Mouse (Mus musculus) kidney, embryonic 15.5 days (tissue): ENCODE data around the gene Thoc5. TPM values are rescaled to one million over a fixed set of nuclear protein-coding genes. Genes with fewer than 3 reads are reported as not detected.

ENCODE experiments used
- ATAC-seq: fragments of 200-750 bp; cut with Nextera tagmentation; replicated peaks from 2 replicates; pipeline ENCODE4 v1.8.0; 2017; ENCODE audit warnings: moderate TSS enrichment; ENCODE audit not compliant: low FRiP score
- H3K27ac ChIP-seq: fragments of 300-500 bp; sonication (generic); 2 replicates; pipeline ENCODE4 v1.5.1; 2015; ENCODE audit warnings: mild to moderate bottlenecking, inconsistent platforms
- H3K27me3 ChIP-seq: fragments of 300-500 bp; sonication (generic); 2 replicates; pipeline ENCODE4 v1.6.1; 2015; ENCODE audit warnings: inconsistent platforms
- H3K36me3 ChIP-seq: fragments of 300-500 bp; sonication (generic); 2 replicates; pipeline ENCODE4 v1.6.1; 2015; ENCODE audit warnings: inconsistent platforms
- H3K4me1 ChIP-seq: fragments of 300-500 bp; sonication (generic); 2 replicates; pipeline ENCODE4 v1.6.1; 2015; ENCODE audit warnings: inconsistent platforms
- H3K4me2 ChIP-seq: fragments of 300-500 bp; sonication (generic); 2 replicates; pipeline ENCODE4 v1.6.1; 2015; ENCODE audit warnings: moderate library complexity, mild to moderate bottlenecking, inconsistent platforms
- H3K4me3 ChIP-seq: fragments of 300-500 bp; sonication (generic); replicated peaks from 2 replicates; pipeline ENCODE4 v1.5.1; 2015; ENCODE audit warnings: mild to moderate bottlenecking, inconsistent platforms
- H3K9ac ChIP-seq: fragments of 300-500 bp; sonication (generic); 2 replicates; pipeline ENCODE4 v1.6.1; 2015; ENCODE audit warnings: mild to moderate bottlenecking, inconsistent platforms
- H3K9me3 ChIP-seq: fragments of 300-500 bp; sonication (generic); replicated peaks from 2 replicates; pipeline ENCODE4 v1.6.1; 2016; ENCODE audit warnings: inconsistent platforms
- WGBS: fragments of 180-500 bp; shearing (Covaris S2); methylation state at CpG from one replicate; pipeline ENCODE4 v1.1.7; 2015; ENCODE audit warnings: mixed read lengths; 5-methylcytosine and 5-hydroxymethylcytosine counted together
- polyA plus RNA-seq: library from polyadenylated mRNA; unstranded; fragments of >200 nt; fragmentation: Nextera tagmentation; extraction: Ambion mirVana; gene quantifications from 2 replicates; pipeline ENCODE4 v1.2.1, GENCODE M21; 2015

The Thoc5 gene
- polyA plus RNA-seq: 36.0 and 39.7 TPM in 2 replicates

GRCm38 (mm10) chr11:4894848-4895816 lies at the start of gene Thoc5:
Gene Thoc5 (plus strand): TSS chr11:4895320.
- Histone ChIP-seq H3K4me3 (peak within 1 kb of the TSS; percentile 84), H3K9me3 (no peaks in the 10 kb centered on the region)
- WGBS: 3% methylated on average over 52 of the region's 52 CpGs

GRCm38 (mm10) chr11:4848483-4849248 lies 46.5 kb upstream of the Thoc5 start:
- Histone ChIP-seq H3K4me2 (peak overlapping the region; percentile 76), H3K36me3 (no peaks in the 10 kb centered on the region), H3K9ac (peak overlapping the region; percentile 90), H3K27ac (peak overlapping the region; percentile 78), H3K27me3 (no peaks in the 10 kb centered on the region), H3K4me1 (peaks cover 18% of the 10 kb centered on the region), H3K9me3 (no peaks in the 10 kb centered on the region), H3K4me3 (peak overlapping the region; percentile 77)
- ATAC-seq: peak; percentile 72
- under 1% methylated on average over 50 of the region's 50 CpGs for WGBS

More at GRCm38 (mm10) chr11:4894848-4895816, at the start of gene Thoc5:
- peaks cover 46% of the 10 kb centered on the region for H3K36me3 ChIP-seq
- no peaks in the 10 kb centered on the region for H3K27me3 ChIP-seq
- peak within 1 kb of the TSS; percentile 85 for H3K27ac ChIP-seq
- H3K9ac ChIP-seq: peak within 1 kb of the TSS; percentile 76
- H3K4me1 ChIP-seq: peaks cover 7% of the 10 kb centered on the region
- H3K4me2 ChIP-seq: peak within 1 kb of the TSS; percentile 86
- ATAC-seq: peak; percentile 89

GRCm38 (mm10) chr11:4849258-4849943 lies 45.7 kb upstream of the Thoc5 start, which contains the start of gene Nf2:
Gene Nf2 (minus strand): TSS chr11:4849536.
- H3K4me2 ChIP-seq: peak within 1 kb of the TSS; percentile 76
- H3K9me3 ChIP-seq: no peaks in the 10 kb centered on the region
- no peaks in the 10 kb centered on the region for H3K36me3 ChIP-seq
- peak; percentile 99 for ATAC-seq
- H3K4me3 ChIP-seq: peak within 1 kb of the TSS; percentile 77
- peak within 1 kb of the TSS; percentile 90 for H3K9ac ChIP-seq
- WGBS: under 1% methylated on average over 60 of the region's 60 CpGs
- H3K27me3 ChIP-seq: no peaks in the 10 kb centered on the region
- peaks cover 18% of the 10 kb centered on the region for H3K4me1 ChIP-seq
- H3K27ac ChIP-seq: peak within 1 kb of the TSS; percentile 78

- WGBS: 87% methylated on average over 2 of the region's 2 CpGs
- Histone ChIP-seq H3K36me3 (no peaks in the 10 kb centered on the region), H3K4me3 (peak overlapping the region; percentile 77; the same call in 1 of the 2 replicates), H3K9me3 (no peaks in the 10 kb centered on the region), H3K27ac (no peak overlapping the region), H3K4me1 (peaks cover 18% of the 10 kb centered on the region), H3K27me3 (no peaks in the 10 kb centered on the region), H3K9ac (no peak overlapping the region), H3K4me2 (peak overlapping the region; percentile 63)
- ATAC-seq: no peak
Observed at GRCm38 (mm10) chr11:4850404-4850803, 44.7 kb upstream of the Thoc5 start.

GRCm38 (mm10) chr11:4853021-4853420 lies 42.1 kb upstream of the Thoc5 start:
- no peak overlapping the region for H3K4me2 ChIP-seq
- H3K9me3 ChIP-seq: no peaks in the 10 kb centered on the region
- peaks cover 1% of the 10 kb centered on the region for H3K4me1 ChIP-seq
- no peak for ATAC-seq
- H3K9ac ChIP-seq: no peak overlapping the region
- no peaks in the 10 kb centered on the region for H3K36me3 ChIP-seq
- H3K27ac ChIP-seq: no peak overlapping the region
- no peak overlapping the region for H3K4me3 ChIP-seq
- no peaks in the 10 kb centered on the region for H3K27me3 ChIP-seq

GRCm38 (mm10) chr11:4854181-4854580 lies 40.9 kb upstream of the Thoc5 start:
- no peak for ATAC-seq
- H3K4me1 ChIP-seq: no peaks in the 10 kb centered on the region

GRCm38 (mm10) chr11:4858416-4858815 lies 36.7 kb upstream of the Thoc5 start:
- Histone ChIP-seq H3K9me3 (no peaks in the 10 kb centered on the region), H3K4me1 (peaks cover 5% of the 10 kb centered on the region; the same call in 1 of the 2 replicates), H3K4me2 (no peak overlapping the region), H3K27ac (no peak overlapping the region), H3K27me3 (no peaks in the 10 kb centered on the region), H3K36me3 (no peaks in the 10 kb centered on the region), H3K9ac (no peak overlapping the region), H3K4me3 (no peak overlapping the region)
- WGBS: 57% methylated on average over 2 of the region's 2 CpGs
- ATAC-seq: no peak

More at GRCm38 (mm10) chr11:4854181-4854580, 40.9 kb upstream of the Thoc5 start:
- Histone ChIP-seq H3K4me2 (no peak overlapping the region), H3K9ac (no peak overlapping the region), H3K36me3 (no peaks in the 10 kb centered on the region), H3K9me3 (no peaks in the 10 kb centered on the region), H3K27me3 (no peaks in the 10 kb centered on the region), H3K27ac (no peak overlapping the region), H3K4me3 (no peak overlapping the region)
- WGBS: 94% methylated on average over 5 of the region's 5 CpGs

GRCm38 (mm10) chr11:4860986-4861385 lies 34.1 kb upstream of the Thoc5 start:
- no peak for ATAC-seq
- 57% methylated on average over 1 of the region's 1 CpGs for WGBS
- H3K4me2 ChIP-seq: no peak overlapping the region

GRCm38 (mm10) chr11:4861816-4862604 lies 33.1 kb upstream of the Thoc5 start:
- no peaks in the 10 kb centered on the region for H3K27me3 ChIP-seq
- 0 out of 2 replicates have a peak overlapping the region, but pooled peaks have one; percentile 14 for H3K27ac ChIP-seq
- WGBS: 39% methylated on average over 11 of the region's 11 CpGs
- H3K4me1 ChIP-seq: peaks cover 5% of the 10 kb centered on the region; the same call in 1 of the 2 replicates
- H3K9ac ChIP-seq: no peak overlapping the region
- no peak for ATAC-seq
- no peaks in the 10 kb centered on the region for H3K9me3 ChIP-seq
- H3K4me2 ChIP-seq: no peak overlapping the region
- H3K36me3 ChIP-seq: no peaks in the 10 kb centered on the region
- no peak overlapping the region for H3K4me3 ChIP-seq

More at GRCm38 (mm10) chr11:4860986-4861385, 34.1 kb upstream of the Thoc5 start:
- H3K4me1 ChIP-seq: peaks cover 5% of the 10 kb centered on the region; the same call in 1 of the 2 replicates
- no peaks in the 10 kb centered on the region for H3K9me3 ChIP-seq
- H3K9ac ChIP-seq: no peak overlapping the region
- H3K27ac ChIP-seq: no peak overlapping the region
- H3K27me3 ChIP-seq: no peaks in the 10 kb centered on the region
- H3K36me3 ChIP-seq: no peaks in the 10 kb centered on the region
- H3K4me3 ChIP-seq: no peak overlapping the region

- H3K9me3 ChIP-seq: no peaks in the 10 kb centered on the region
- H3K27me3 ChIP-seq: no peaks in the 10 kb centered on the region
- H3K4me1 ChIP-seq: peaks cover 5% of the 10 kb centered on the region; the same call in 1 of the 2 replicates
- no peak overlapping the region for H3K27ac ChIP-seq
- H3K9ac ChIP-seq: no peak overlapping the region
- ATAC-seq: no peak
- 98% methylated on average over 1 of the region's 1 CpGs for WGBS
- H3K4me2 ChIP-seq: no peak overlapping the region
- H3K4me3 ChIP-seq: no peak overlapping the region
- no peaks in the 10 kb centered on the region for H3K36me3 ChIP-seq
Observed at GRCm38 (mm10) chr11:4862730-4863129, 32.4 kb upstream of the Thoc5 start.
